Mouse (Mus musculus) olfactory bulb, adult 2 months (tissue): ENCODE data around the gene Crb2.

ENCODE experiments used
- CTCF ChIP-seq: fragments of 200-500 bp; IDR thresholded peaks from 2 replicates; pipeline ENCODE4 v1.5.1; 2012; ENCODE audit warnings: low read depth, mild to moderate bottlenecking, low read length, moderate library complexity; ENCODE audit not compliant: insufficient read depth
- POLR2A ChIP-seq: fragments of 200-500 bp; IDR thresholded peaks from 2 replicates; pipeline ENCODE4 v1.6.1; 2012; ENCODE audit warnings: mild to moderate bottlenecking, low read depth, low read length, moderate library complexity; ENCODE audit not compliant: insufficient read depth

DNA sequence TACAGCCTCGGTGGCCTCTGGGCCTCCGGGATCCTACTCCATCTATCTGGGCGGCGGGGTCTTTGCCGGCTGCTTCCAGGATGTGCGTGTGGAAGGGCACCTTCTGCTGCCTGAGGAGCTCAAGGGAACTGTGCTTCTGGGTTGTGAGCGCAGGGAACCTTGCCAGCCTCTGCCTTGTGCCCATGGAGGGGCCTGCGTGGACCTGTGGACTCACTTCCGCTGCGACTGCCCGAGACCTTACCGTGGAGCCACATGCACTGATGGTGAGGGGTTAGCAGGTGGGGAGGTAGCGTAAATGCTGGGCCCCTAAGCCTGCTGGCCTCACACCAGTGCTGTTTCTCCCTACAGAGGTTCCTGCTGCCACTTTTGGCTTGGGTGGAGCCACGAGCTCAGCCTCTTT lies 14.7 kb downstream of the Crb2 start:
- TF ChIP-seq CTCF (no peak), POLR2A (no peak)
